Mouse (Mus musculus): Measurements from ENCODE around the gene Fbxl17. TPM values are rescaled to one million over a fixed set of nuclear protein-coding genes. Genes with fewer than 3 reads are reported as not detected.

Gene Fbxl17
- total and polyA plus RNA-seq, 3 experiments: 19.2 to 28.6 (median 26.4) TPM

- no peak for DNase-seq
Observed at GRCm38 (mm10) chr17:63459712-63460495, 39.9 kb downstream of the Fbxl17 start.

GRCm38 (mm10) chr17:63458052-63458451 lies 41.8 kb downstream of the Fbxl17 start:
- no peak for DNase-seq

- DNase-seq: no peak
Observed at GRCm38 (mm10) chr17:63451311-63452006, 48.4 kb downstream of the Fbxl17 start.

- no peak for DNase-seq
Observed at GRCm38 (mm10) chr17:63447691-63448090, 52.1 kb downstream of the Fbxl17 start.

GRCm38 (mm10) chr17:63446971-63447679 lies 52.7 kb downstream of the Fbxl17 start:
- no peak for DNase-seq

GRCm38 (mm10) chr17:63445212-63445611 lies 54.6 kb downstream of the Fbxl17 start:
- DNase-seq: no peak

- no peak for DNase-seq
Observed at GRCm38 (mm10) chr17:63437424-63437823, 62.4 kb downstream of the Fbxl17 start.

- peak; percentile 29 for DNase-seq
Observed at GRCm38 (mm10) chr17:63434081-63434480, 65.7 kb downstream of the Fbxl17 start.

GRCm38 (mm10) chr17:63431650-63432049 lies 68.2 kb downstream of the Fbxl17 start:
- DNase-seq: peak; percentile 32

GRCm38 (mm10) chr17:63430395-63431075 lies 69.3 kb downstream of the Fbxl17 start:
- no peak for DNase-seq

GRCm38 (mm10) chr17:63423851-63424250 lies 76.0 kb downstream of the Fbxl17 start:
- no peak for DNase-seq

GRCm38 (mm10) chr17:63422685-63423084 lies 77.1 kb downstream of the Fbxl17 start:
- DNase-seq: no peak

- no peak for DNase-seq
Observed at GRCm38 (mm10) chr17:63421864-63422263, 78.0 kb downstream of the Fbxl17 start.

GRCm38 (mm10) chr17:63419503-63419902 lies 80.3 kb downstream of the Fbxl17 start:
- no peak for DNase-seq

GRCm38 (mm10) chr17:63413973-63414580 lies 85.7 kb downstream of the Fbxl17 start:
- DNase-seq: no peak

GRCm38 (mm10) chr17:63411564-63411963 lies 88.3 kb downstream of the Fbxl17 start:
- no peak for DNase-seq

- DNase-seq: no peak
Observed at GRCm38 (mm10) chr17:63410101-63410500, 89.7 kb downstream of the Fbxl17 start.

GRCm38 (mm10) chr17:63405955-63406354 lies 93.9 kb downstream of the Fbxl17 start:
- no peak for DNase-seq

- DNase-seq: no peak
Observed at GRCm38 (mm10) chr17:63405471-63405870, 94.3 kb downstream of the Fbxl17 start.

GRCm38 (mm10) chr17:63404968-63405367 lies 94.8 kb downstream of the Fbxl17 start:
- peak; percentile 68 for DNase-seq

- DNase-seq: no peak
Observed at GRCm38 (mm10) chr17:63403801-63404415, 95.9 kb downstream of the Fbxl17 start.

All from adrenal gland, adult 2 months (tissue).